Mouse (Mus musculus) C2C12 (cell line): ENCODE results near the gene Mmp19.

Experiments used
- CEBPB ChIP-seq: IDR thresholded peaks from one replicate; pipeline ENCODE4 v1.6.1; 2011; ENCODE audit warnings: low read depth, mild to moderate bottlenecking, control low read depth, moderate library complexity
- CTCF ChIP-seq: IDR thresholded peaks from one replicate; pipeline ENCODE4 v1.5.1; 2011; ENCODE audit not compliant: control insufficient read depth, insufficient read depth, insufficient read length
- MAX ChIP-seq: IDR thresholded peaks from one replicate; pipeline ENCODE4 v1.6.1; 2011; ENCODE audit warnings: mild to moderate bottlenecking, control low read depth
- MYOD1 ChIP-seq: IDR thresholded peaks from one replicate; pipeline ENCODE4 v1.6.1; 2011; ENCODE audit warnings: low read depth; ENCODE audit not compliant: control insufficient read depth, insufficient read length
- MYOG ChIP-seq: IDR thresholded peaks from one replicate; pipeline ENCODE4 v1.6.1; 2011; ENCODE audit not compliant: control insufficient read depth, insufficient read length; ENCODE audit errors: extremely low read depth
- USF1 ChIP-seq: IDR thresholded peaks from one replicate; pipeline ENCODE4 v1.6.1; 2011; ENCODE audit warnings: low read depth, mild to moderate bottlenecking, control low read depth, moderate library complexity

GRCm38 (mm10) chr10:128795581-128795980 lies 4.9 kb downstream of the Mmp19 start:
- TF ChIP-seq CTCF (no peak), MYOG (no peak), MAX (no peak), USF1 (no peak), MYOD1 (no peak), CEBPB (no peak)
